Mouse (Mus musculus): ENCODE results near the gene Ddrgk1.

Ddrgk1 gene

DNA sequence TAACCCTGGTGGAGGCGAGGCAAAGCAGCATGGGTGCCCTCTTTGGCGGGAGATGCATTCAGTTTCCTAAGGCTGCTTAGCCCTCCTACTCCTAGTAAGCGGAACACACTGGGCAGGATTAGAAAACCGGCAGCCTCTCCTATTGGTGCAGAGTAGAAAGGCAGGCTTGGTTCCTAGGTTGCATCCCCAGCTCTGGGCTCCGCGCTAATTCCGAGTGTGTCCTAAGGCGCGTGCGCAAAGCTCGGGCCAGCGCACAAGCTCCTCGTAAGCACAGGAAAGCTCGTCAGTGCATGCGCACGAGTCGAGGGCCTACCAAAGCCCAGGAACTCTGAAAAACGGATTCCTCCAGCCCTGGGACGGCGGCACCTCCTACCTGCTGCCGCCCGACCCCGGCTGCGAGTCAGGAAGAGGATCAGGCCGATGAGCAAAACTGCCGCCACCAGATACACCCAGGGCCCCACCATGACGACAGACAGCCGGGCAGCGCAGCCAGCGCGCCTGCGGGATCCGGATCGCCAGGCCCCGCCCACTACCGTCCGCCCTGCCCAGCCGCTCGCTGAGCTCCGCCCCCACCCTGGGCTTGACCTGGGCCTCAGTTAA lies at the start of gene Ddrgk1:
Gene Ddrgk1 (minus strand): TSS at position 558 of the 600 bp plus-strand sequence.
- DNase-seq (ENCODE audit: low spot score in 2 of 2): peak; percentile 89 to 91

DNA sequence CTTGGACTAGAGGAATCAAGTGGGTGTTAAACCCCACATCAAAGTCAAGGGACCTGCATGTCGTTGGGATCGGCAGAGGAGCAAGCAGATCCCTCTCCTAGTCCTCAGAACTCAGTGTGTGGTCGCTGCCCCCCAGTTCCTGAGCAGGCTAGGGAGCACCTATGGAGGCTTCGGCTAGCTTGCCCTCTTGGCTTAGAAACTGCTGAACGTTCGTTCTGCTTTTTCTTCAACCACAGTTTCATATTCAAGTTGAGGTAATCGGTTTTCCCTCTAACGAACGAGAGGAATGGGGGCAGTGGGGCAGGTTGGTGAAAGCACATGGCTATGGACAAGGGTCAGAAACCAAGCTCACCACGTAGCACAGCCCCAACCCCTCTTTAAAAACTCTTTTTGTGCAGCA lies 42.6 kb upstream of the Ddrgk1 start:
- no peak for DNase-seq (ENCODE audit: low spot score in 2 of 2)

DNA sequence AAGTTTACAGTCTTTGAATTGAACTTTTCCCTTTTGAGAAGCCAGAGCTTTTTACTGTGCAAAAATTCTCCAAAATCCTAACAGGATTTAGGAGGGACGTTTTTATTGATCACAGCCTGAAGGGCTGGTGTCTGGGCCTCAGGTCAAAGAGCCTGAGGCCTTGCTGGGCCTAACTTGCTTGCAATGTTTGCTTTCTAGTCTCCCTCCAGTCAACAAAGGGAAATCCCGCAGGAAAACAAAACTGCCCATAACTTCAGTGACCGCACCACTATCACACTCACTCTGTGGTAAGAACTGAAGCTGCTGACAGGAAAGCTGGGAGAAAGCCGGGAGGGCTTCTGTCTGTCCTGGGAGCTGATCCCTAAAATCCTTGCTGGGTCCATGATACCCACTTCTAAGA lies 42.1 kb upstream of the Ddrgk1 start:
- DNase-seq (ENCODE audit: low spot score in 2 of 2): no peak

DNA sequence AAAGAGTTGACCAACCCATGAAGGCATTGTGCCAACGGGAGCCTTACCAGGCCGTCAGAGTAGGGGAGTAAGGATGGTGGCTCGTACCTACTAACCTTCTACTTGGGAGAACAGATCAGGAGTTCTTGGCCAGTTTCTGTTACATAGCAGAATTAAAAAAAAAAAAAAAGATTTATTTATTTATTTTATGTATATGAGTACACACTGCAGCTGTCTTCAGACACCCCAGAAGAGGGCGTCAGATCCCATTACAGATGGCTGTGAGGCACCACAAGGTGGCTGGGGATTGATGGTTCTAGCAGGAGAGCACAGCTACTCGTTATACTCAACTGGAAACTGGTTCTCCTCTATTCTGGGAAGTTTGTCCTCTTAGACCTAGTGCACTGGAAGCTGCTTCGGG lies 40.7 kb upstream of the Ddrgk1 start:
- DNase-seq (ENCODE audit: low spot score in 2 of 2): no peak

DNA sequence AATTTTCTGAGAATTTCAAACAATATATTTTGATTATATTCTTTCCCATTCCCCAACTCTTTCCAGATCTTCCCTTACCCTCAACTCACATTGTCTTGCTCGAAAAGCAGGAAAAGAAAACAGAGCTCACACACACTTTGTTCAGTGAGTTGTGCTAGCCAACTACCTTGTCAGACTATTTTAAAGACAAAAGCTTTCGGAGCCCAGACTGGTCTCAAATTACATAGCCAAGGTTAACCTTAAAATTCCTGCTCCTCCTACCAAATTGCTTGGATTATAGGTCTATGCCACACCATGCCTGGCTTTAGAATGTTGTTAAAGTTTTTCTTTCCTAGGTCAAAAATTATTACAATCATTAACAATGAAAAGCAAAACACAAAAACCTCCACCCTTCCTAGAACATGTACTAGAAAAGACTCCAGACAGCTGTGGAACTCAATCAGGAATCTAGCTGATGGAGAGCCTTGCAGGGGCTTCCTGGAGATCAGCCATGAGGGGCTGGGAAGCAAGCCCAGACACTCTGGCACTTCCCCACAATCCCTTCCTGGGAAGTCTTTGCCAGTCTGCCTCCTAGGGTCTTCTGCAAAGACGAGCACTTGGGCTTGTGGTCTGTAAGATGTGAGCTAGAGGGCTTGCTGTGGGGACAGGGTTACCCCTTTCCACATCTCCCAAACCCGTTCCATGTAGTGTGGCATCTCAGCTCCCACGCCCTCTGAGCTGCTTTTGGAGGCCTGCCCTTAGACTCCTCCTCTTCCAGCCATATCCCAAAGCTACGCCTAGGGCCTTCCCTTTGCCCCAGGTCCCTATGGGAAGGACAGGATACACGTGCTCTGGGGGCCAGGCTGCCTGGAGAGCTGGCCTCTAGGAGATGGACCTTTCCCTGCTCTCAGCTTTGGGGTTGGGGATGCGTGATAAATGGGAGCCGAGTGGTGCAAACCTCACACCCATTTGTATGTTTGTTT lies 39.9 kb upstream of the Ddrgk1 start:
- no peak for DNase-seq (ENCODE audit: low spot score in 2 of 2)

DNA sequence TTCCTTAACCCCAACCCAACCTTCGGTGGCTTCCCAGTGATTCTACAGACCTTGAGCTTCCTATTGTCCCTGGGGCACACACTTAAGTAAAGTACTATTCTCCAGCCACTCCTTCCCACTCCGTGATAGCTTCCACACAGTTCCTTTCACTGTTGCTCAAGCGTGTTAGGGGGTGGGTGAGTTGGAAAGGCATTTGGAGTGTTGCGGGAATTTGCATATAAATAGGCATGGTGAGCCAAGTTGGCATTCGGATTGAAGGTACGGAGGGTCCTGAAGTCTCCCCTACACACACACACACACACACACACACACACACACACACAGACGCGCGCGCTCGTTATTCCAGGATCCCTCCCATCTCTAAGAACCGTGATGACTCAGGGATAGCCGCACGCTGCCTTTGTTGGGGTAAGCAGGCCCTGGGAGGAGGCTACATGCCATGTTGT lies 33.4 kb upstream of the Ddrgk1 start:
- no peak for DNase-seq (ENCODE audit: low spot score in 2 of 2)

DNA sequence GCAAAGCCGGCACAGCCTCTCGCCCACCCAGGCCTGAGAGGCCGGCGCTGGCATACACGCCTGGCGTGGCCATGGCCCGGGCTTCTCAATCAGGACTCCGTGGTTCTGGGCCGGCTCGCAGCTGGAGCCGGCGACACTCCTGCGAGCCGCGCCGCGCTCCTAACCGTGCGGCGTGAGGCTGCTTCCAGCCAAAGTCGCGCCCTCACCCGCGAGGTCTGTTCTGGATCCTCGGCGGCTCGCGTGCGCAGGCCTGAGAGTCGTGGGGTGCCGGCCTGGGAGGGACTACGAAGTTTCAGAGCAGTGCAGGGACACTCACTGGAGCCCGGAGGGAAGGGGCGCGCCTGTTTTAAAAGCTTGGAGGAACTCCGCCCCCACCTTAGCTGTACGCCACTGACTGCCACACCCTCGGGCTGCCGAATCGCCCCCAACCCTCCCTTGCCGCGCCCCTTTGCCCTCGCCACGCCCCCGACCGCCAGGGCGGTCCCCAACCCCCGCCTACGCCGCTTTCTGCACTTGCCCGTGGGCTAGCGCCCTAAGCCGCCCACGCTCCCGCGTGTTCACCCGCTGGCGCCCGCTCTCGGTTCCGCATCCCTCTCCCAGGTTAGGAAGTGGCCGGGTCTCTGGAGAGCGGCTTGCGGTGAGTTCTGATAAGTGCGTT lies 32.8 kb upstream of the Ddrgk1 start, which contains the start of gene Slc4a11:
Gene Slc4a11 (minus strand): TSS at position 367 of the 658 bp plus-strand sequence.
- DNase-seq (ENCODE audit: low spot score in 2 of 2): peak; percentile 76 to 84

DNA sequence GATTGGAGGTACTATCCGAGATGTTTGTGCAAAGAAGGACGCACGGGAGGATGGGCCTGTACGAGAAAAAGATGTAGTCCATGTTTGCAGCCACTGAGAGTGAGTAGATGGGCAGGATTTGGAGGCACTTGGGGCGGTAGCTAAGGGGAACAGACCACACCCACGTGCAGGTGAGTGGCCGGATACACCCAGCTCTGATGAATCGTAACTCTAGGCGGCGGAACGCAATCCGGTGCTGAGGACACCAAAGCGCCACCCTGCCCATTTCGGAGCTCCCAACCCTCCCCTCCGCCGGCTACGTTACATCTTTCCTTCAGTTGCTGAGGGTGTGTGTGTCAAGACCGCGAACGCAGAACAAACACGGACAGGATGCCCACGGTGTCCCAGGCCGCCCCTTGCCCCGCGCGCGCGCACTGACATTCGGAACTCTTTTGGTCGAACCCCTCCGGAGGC lies 32.3 kb upstream of the Ddrgk1 start:
- peak; percentile 27 to 30 for DNase-seq (ENCODE audit: low spot score in 2 of 2)

DNA sequence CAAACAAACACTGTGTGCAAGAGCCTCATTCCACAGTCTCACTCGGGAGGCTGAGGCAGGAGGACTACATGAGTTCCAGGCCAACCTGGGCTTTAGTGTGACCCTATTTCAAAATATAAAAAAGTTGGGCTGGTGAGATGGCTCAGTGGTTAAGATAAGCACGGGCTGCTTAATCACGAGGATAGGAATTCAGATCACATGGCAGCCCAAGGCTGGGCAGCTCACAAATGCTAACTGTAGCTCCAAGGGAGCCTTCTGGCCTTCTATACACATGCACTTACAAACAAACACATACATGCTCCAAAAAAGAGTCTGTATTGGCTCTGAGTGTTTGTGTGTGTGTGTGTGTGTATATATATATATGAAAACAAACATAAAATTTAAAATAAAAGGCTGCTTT lies 29.1 kb upstream of the Ddrgk1 start:
- DNase-seq (ENCODE audit: low spot score in 2 of 2): no peak

DNA sequence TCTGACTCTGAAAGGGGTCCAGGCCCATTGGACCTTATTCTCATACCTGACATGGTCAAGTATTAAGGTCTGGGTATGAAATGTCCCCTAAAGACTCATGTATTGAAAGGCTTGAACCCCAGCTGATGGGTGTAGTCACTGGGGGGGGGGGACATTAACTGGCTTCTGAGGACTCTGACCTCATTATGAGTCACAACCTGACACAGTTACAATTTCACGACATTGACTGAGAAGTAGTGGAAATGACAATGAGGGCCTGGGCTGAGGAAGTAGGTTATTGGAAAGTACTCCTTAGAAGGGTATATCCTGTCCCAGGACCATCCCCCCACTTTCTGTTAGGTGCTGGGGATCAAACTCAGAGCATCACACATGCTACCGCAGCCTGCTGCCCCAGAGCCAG lies 24.6 kb upstream of the Ddrgk1 start:
- DNase-seq (ENCODE audit: low spot score in 2 of 2): no peak

DNA sequence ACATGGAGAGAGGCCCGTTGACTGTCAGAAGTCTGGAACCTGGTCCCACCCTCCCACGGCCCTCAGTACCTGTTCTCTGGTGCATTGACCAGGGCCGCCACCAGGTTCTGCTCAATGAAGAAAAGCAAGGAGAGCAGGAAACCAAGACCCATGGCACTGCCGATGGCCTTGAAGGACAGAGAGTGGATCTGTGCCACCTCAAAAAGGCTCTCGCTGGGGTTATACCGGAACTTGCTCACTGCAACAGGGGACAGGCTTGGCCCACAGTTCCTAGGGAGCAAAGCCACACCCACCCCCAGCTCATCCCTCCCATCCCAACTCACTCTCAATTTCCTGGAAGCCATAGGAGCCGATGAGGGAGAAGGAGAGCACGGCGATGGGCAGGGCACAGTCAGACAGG lies 21.0 kb upstream of the Ddrgk1 start:
- DNase-seq (ENCODE audit: low spot score in 2 of 2): no peak

DNA sequence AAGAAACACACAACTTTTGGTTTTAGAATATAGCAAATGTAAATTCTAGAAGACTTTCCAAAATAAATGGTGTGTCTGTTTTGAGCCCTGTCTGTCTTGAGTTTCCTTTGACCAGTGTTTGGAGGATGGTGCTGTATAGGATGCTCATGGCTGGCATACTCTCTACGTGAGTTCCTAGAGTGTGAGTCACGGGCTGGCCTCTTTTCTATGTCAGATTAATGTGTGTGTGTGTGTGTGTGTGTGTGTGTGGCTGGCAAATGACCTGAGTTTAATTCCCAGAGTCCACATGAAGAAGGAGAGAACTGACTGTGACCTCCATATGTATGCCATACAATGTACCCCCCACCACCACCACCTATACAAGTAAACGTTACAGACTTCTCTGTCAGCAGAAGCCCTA lies 17.1 kb upstream of the Ddrgk1 start:
- no peak for DNase-seq (ENCODE audit: low spot score in 2 of 2)

DNA sequence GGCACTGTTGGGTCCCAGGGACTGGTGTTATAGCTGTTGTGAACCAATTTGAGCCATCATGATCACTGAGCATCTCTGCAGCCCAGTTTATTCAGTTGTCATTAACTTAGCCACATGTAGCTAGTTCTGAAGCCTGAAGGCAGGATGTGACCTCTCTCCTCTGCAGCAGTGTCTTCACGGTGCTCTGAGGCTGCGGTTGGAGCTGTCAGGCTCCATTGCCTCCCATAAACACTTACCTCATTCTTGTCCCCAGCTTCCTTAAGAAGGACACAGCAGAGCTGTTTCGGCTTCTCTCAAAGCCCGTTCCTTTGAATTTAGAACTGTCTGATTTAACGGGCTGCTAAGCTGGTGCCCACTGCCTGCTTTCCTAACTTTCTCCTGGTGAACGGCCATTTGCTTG lies 15.4 kb upstream of the Ddrgk1 start:
- DNase-seq (ENCODE audit: low spot score in 2 of 2): peak in 1 of 2 experiments; percentile 9

DNA sequence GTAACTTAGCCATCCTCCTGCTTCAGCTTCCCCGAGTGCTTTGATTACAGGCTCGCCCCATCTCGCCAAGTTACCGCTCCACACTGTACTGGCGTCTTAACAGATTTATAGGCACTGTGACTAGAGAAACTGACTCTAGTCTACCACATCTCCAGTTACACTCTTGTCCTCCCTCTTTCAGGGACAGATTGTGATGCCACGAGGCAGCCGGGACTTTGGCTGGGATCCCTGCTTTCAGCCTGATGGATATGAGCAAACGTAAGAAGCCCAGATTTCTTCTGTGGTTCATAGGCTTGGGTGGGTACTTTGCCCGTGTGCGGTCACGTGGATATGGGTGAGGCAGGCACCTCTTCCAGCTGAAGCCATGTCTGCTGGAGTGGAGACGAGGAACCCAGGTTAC lies 14.7 kb upstream of the Ddrgk1 start:
- no peak for DNase-seq (ENCODE audit: low spot score in 2 of 2)

DNA sequence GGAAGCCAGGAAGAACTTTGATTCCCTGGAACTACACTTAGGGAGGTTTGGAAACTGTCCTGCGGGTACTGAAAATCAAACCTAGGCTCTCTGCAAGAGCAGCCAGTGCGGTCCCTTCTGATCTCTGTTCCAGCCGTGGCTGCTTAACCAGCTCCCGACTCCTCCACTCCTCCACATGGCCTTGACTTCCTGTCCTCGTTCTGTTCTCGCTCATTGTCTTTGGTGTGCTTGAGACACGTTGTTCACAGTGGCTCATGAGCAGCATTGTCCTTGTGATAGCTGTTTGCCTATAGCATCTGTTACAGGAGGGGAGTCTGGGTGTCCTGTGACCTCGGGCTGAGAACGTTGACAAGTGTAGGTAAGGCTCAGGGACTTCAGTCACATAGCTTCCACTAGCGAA lies 12.8 kb upstream of the Ddrgk1 start:
- DNase-seq (ENCODE audit: low spot score in 2 of 2): no peak

DNA sequence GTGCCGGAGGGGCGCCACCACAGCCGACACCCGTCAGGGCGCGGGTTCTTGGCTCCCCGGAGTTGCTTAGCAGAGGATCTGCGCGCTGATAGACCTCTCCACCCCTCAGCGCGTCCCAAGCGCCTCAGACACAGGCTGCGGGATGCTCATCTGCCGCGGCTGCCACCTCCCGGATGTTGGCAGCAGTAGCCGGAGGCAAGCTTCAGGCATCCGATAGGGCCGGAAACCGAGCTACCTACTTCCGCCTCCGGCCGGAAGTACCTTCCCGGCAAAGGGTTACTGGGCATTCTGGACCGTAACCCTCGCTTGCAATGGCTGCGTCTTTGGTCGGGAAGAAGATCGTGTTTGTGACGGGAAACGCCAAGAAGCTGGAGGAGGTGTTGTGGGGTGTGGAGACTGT lies 3.1 kb upstream of the Ddrgk1 start, which contains the start of gene Itpa:
Gene Itpa (plus strand): TSS at position 52 of the 400 bp plus-strand sequence.
- peak; percentile 88 to 90 for DNase-seq (ENCODE audit: low spot score in 2 of 2)

DNA sequence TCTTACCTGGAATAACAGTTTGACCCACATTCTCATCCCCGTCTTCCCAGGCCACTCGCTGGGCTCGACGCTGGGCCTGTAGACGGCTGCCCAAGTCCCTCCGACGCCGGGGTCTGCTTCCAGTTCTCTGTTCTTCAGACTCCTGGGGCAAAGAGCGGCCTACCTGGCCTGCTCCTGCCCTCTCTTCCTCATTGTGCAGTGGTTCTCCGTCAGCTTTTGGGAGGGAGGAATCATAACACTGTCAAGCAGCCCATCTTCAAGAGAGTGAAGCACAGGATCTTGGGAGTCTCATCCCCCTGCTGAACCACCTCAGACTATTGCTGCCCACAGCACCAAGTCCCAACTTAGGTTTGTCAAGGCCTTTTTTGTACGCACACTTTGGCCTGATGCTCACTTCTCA lies 1.1 kb downstream of the Ddrgk1 start:
- DNase-seq (ENCODE audit: low spot score in 2 of 2): no peak

DNA sequence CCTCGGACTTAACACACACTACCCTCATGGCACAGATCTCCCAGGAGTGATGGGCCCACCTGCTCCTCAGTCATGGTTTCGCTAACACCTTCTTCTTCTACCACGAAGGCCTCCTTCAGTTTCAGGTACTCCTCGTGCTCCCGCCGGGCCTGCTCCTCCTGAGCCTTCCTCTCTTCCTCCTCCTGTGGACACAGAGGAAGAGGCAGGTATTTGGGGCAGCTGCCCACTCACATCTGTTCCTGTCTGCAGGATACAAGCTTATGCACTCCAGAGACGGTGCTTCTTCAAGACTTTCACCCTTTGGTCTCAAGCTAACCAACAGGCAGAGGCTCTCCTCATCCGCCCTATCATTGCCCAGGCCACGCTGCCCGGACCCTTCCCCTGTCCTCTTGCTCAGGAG lies 5.9 kb downstream of the Ddrgk1 start:
- no peak for DNase-seq (ENCODE audit: low spot score in 2 of 2)

DNA sequence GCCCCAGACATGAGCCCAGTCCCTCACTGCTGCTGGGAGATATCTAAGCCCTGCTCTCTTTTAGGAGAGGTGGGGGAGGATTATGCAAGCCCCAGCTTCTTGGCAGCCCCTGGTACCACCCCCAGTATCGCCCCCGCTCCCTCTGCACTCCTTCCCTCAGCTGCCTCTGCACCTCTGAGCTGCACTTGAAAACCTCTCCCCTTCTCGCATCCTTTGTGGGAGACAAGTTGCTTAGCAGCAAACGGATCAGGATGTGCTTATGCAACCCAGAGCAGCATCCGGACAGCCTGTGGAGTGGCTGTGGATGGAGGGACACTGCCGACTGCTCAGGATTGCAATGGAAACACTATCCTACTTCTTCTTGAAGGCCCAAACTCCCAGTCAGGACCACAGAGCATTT lies 6.9 kb downstream of the Ddrgk1 start:
- no peak for DNase-seq (ENCODE audit: low spot score in 2 of 2)

DNA sequence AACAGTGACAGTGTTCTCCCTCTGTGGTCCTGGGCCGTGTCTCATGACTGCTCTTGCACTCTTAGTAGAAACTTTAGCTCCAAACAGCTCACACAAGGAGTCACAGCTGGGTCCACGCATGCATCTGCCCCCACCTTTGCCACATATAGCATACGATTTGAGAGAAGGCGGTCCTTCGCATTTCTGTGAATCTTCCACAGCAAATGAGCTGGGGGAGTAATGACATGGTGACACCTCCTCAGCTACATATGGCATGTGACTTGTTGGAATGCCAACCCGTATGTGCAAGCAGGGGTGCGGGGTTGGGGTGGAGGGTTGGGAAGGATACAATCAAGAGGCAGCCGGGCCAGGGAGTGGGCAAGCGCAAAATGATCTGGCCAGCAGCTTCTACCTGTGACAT lies 7.9 kb downstream of the Ddrgk1 start:
- DNase-seq (ENCODE audit: low spot score in 2 of 2): no peak

DNA sequence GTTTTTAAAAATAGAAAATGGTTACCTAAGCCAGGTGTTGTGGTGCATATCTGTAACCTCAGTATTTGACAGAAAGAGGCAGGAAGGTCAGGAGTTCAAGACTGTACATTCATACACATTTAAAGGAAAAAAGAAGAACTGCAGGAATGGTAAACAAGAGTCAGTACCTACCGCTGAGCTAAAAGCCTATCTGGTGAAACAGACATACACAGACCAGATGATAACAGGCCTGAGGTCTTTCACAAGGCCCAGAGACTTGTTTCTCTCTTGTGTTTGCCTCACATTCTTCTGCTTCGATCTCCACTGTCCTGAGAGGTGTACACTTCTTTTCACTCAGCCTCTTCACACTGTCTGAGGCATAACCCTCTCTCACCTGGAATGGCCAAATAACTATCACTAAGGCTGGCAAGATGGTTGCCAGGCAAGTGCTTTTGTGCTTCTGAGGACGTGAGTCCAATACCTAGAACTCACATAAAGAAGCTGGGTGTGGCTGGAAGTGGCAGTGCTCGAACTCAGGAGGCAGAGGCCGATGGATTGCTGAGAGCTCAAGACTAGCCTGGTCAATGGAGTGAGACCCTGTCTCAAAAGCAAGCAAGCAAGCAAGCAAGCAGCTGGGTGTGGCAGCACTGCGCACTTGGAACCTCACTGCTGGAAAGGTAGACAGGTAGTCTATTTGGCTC lies 8.7 kb downstream of the Ddrgk1 start:
- no peak for DNase-seq (ENCODE audit: low spot score in 2 of 2)

DNA sequence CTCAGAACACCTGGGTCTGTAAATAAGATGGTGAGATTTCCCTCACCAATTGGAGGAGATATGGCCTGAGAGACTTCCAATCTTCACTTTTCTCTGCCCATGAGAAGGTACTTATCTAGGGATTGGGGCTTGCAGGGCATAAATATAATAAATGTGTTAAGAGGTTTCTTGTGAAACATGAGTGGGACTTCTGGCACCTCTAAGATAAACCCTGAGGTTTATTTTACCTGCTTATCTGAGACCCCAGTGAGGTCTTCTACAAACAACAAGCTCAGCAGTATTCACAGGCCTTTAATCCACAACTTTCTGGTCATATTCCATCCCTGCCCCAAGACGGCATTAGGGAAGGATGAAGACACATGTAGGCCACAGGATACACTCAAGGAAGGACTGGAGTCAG lies 10.7 kb downstream of the Ddrgk1 start:
- DNase-seq (ENCODE audit: low spot score in 2 of 2): no peak

Measured in spleen, postnatal 36 days (tissue).